Mouse (Mus musculus) small intestine, adult 2 months (tissue): Measurements from ENCODE around the gene Bok. TPM values are rescaled to one million over a fixed set of nuclear protein-coding genes. Genes with fewer than 3 reads are reported as not detected.
A peak's percentile ranks its signal among the peaks of the same experiment; 100 is the strongest.

Experiments
- H3K27ac ChIP-seq: fragments of 200-500 bp; 2 replicates; pipeline ENCODE4 v1.5.1; 2012; ENCODE audit warnings: low read depth, low read length, control low read depth, inconsistent platforms; ENCODE audit not compliant: insufficient read depth
- H3K27me3 ChIP-seq: fragments of 200-500 bp; 2 replicates; pipeline ENCODE4 v1.6.1; 2012; ENCODE audit warnings: mild to moderate bottlenecking, moderate library complexity, low read length, inconsistent platforms; ENCODE audit not compliant: control insufficient read depth, insufficient read depth
- H3K36me3 ChIP-seq: fragments of 200-500 bp; 2 replicates; pipeline ENCODE4 v1.6.1; 2012; ENCODE audit warnings: mild to moderate bottlenecking, low read length, control low read depth, inconsistent platforms; ENCODE audit not compliant: control insufficient read depth, insufficient read depth
- H3K4me1 ChIP-seq: fragments of 200-500 bp; 2 replicates; pipeline ENCODE4 v1.6.1; 2012; ENCODE audit warnings: low read length, inconsistent platforms, mixed read lengths; ENCODE audit not compliant: control insufficient read depth, insufficient read depth, insufficient read length
- H3K4me3 ChIP-seq: fragments of 200-500 bp; 2 replicates; pipeline ENCODE4 v1.5.1; 2012; ENCODE audit warnings: low read depth, mild to moderate bottlenecking, control low read depth, inconsistent platforms, low read length, moderate library complexity
- CTCF ChIP-seq: fragments of 200-500 bp; IDR thresholded peaks from 2 replicates; pipeline ENCODE4 v1.5.1; 2012; ENCODE audit warnings: low read depth, mild to moderate bottlenecking, control low read depth, inconsistent platforms, low read length, moderate library complexity, mixed read lengths; ENCODE audit not compliant: insufficient replicate concordance, insufficient read length; ENCODE audit errors: extremely low read depth
- POLR2A ChIP-seq: fragments of 200-500 bp; IDR thresholded peaks from 2 replicates; pipeline ENCODE4 v1.6.1; 2012; ENCODE audit warnings: low read depth, mild to moderate bottlenecking, control low read depth, inconsistent platforms, low read length, moderate library complexity
- WGBS: fragments of 180-500 bp; shearing (Covaris S2); methylation state at CpG from one replicate; pipeline ENCODE4 v1.1.7; 2018; 5-methylcytosine and 5-hydroxymethylcytosine counted together
- polyA plus RNA-seq: library from polyadenylated mRNA; depleted of rRNA; stranded (reverse); fragments of >200 nt; gene quantifications from 2 replicates; pipeline ENCODE4 v1.2.3, GENCODE M21; 2012

The Bok gene
- polyA plus RNA-seq, 1 experiment = 106 TPM

DNA sequence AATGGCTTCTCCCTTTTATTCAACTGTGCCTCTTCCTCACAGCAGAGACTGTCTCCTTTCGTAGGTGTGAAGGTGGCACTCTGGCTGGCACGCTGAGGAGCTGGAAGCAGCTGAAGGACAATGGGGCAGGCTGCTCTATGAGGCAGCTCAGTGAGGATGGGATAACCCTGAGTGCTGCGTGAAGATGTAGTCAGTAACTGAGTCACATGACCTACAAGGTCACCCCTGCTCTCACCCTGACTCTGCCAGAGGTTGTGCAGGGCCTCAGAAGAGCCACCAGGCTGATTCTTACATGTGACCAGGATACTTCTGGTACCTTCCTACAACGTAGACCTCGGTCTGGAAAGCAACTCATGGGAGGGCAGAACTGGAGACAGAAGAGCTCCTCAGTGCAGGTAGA lies 40.2 kb downstream of the Bok start:
- TF ChIP-seq CTCF (no peak), POLR2A (no peak)
- H3K27me3 ChIP-seq = no peaks in the 10 kb centered on the region

DNA sequence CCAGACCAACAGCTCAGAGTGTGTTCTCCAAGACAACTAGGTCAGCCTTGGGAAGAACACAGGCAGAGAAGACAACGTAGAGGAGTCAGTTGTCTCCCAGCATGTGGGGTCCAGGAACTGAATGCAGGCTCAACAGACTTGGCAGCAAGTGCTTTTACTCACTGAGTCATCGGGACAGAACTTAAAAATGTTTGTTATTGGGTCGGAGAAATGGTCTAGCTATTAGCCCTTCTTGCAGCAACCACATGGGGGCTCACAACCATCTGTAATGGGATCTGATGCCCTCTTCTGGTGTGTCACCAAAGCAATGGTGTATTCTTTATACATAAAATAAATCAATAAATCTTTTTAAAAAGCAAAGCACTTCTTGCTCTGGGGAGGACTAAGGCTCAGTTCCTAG lies 40.7 kb downstream of the Bok start:
- 72% methylated on average over 3 of the region's 3 CpGs for WGBS
- Histone ChIP-seq H3K27ac (no peak overlapping the region), H3K4me1 (peaks cover 8% of the 10 kb centered on the region), H3K4me3 (no peak overlapping the region), H3K27me3 (no peaks in the 10 kb centered on the region), H3K36me3 (peaks cover 4% of the 10 kb centered on the region; the same call in 1 of the 2 replicates)
- no peak for TF ChIP-seq POLR2A
- TF ChIP-seq CTCF = no peak

More for the DNA sequence above, 40.2 kb downstream of the Bok start:
- Histone ChIP-seq H3K36me3 (peaks cover 5% of the 10 kb centered on the region; the same call in 1 of the 2 replicates), H3K4me3 (no peak overlapping the region), H3K4me1 (peaks cover 6% of the 10 kb centered on the region), H3K27ac (no peak overlapping the region)
- WGBS = 91% methylated on average over 5 of the region's 5 CpGs

DNA sequence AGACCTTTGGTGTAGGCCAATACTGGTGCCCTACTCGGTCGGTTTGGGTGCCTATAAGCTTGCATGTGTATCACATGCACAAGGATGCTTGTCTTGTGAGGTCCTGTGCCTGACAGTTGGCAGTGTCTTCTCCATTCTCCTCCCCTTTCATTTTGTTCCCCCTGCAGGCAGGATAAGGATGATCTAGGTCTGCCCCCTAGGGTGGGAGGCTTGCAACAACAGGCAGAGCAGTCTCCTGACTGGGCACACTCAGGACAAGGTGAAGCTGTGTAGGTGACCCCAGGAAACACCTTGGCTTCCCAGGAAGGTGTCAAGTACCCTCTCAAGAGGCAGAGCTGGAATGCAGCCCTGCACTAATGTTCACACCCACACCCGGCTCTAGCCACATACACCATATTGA lies 41.5 kb downstream of the Bok start:
- H3K4me1 ChIP-seq = peaks cover 11% of the 10 kb centered on the region
- TF ChIP-seq CTCF (peak; percentile 78; the same call in 1 of the 2 replicates), POLR2A (no peak)
- H3K27me3 ChIP-seq = no peaks in the 10 kb centered on the region
- WGBS = 53% methylated on average over 3 of the region's 3 CpGs
- H3K4me3 ChIP-seq = no peak overlapping the region
- no peak overlapping the region for H3K27ac ChIP-seq
- peaks cover 4% of the 10 kb centered on the region; the same call in 1 of the 2 replicates for H3K36me3 ChIP-seq

DNA sequence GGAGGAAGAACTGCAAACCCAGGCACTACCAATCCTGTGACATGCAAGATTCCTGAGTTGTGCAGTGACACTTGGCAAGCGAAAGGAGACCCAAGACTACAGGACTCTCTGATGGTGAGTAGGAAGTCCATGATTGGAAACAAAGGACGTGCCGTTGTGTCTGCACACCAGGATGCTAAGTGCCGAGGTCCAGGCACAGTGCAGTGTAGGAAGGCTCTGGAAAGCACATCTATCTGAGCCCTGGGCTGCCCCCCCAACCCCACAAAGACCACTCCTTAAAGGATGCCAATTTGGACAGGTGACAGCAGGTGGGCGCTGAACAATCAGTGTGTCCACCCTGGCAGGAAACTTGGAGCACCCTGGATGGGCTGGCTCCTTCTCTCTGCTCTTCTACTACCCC lies 45.6 kb downstream of the Bok start:
- Histone ChIP-seq H3K4me3 (peak overlapping the region; percentile 28), H3K4me1 (peaks cover 9% of the 10 kb centered on the region), H3K27ac (peak overlapping the region; percentile 10; the same call in 1 of the 2 replicates), H3K36me3 (no peaks in the 10 kb centered on the region), H3K27me3 (no peaks in the 10 kb centered on the region)
- WGBS = 78% methylated on average over 5 of the region's 5 CpGs
- TF ChIP-seq POLR2A = no peak
- TF ChIP-seq CTCF = no peak

DNA sequence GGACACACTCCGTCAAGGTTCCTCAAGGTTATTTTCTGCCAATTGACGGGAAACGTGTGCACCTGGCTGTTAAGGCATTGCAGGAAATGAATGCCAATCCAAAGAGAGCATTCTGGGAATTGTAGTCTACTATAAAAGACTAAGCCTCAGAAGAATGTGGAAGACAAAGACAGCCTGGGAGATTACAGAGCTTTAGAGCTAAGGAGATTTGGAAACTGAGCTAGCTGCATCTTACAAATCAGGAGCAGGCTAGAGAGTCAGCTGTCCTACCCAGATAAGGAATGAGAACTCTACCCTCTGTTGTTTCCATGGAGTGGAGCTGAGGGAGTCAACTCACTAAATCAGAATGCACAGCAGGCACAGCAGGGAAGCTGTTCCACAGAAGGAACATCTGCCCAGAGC lies 46.4 kb downstream of the Bok start:
- H3K36me3 ChIP-seq = no peaks in the 10 kb centered on the region
- WGBS = 27% methylated on average over 3 of the region's 3 CpGs
- no peaks in the 10 kb centered on the region for H3K27me3 ChIP-seq
- no peak overlapping the region for H3K4me3 ChIP-seq
- H3K27ac ChIP-seq = no peak overlapping the region
- TF ChIP-seq POLR2A = no peak
- TF ChIP-seq CTCF = no peak
- H3K4me1 ChIP-seq = peaks cover 7% of the 10 kb centered on the region

DNA sequence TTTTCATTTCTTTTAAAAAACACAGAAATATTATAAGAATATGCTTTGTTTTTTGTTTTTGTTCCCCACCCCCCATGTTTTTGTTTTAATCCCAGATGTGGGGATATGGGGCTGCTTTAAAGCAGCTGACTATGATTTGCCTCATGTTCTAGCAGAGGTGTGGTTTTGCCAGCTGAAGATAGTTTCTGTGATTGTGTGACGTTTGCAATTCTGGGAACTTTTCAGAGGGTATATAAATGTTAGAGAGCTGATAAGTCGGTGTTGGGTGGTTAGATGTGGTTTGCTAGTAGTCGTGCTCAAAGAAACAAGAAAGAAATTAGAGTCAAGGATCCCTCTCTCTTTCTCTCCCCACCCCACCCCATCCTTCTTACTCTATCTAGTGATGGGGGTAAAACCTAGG lies 50.4 kb downstream of the Bok start:
- Histone ChIP-seq H3K4me1 (peaks cover 14% of the 10 kb centered on the region), H3K27ac (no peak overlapping the region), H3K27me3 (no peaks in the 10 kb centered on the region), H3K4me3 (no peak overlapping the region), H3K36me3 (no peaks in the 10 kb centered on the region)
- no peak for TF ChIP-seq CTCF
- no peak for TF ChIP-seq POLR2A
- WGBS = 92% methylated on average over 3 of the region's 3 CpGs

DNA sequence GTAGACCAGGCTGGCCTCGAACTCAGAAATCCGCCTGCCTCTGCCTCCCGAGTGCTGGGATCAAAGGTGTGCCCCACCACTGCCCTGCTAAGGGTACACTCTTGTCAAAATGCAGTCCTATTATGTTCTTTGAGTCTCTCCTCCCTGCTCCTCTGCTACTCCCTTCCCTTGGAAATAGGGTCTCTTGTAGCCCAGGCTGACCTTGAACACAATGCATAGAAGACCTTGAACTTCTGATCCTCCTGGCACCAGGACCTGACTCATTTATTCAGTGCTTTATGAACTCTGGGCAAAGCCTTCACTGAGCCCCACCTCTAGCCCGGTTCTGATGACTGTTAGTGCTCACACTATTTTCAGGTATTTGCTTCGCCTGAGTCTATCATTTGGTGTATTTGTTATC lies 52.3 kb downstream of the Bok start:
- Histone ChIP-seq H3K4me3 (no peak overlapping the region), H3K27me3 (no peaks in the 10 kb centered on the region), H3K4me1 (peaks cover 11% of the 10 kb centered on the region; the same call in 1 of the 2 replicates), H3K36me3 (no peaks in the 10 kb centered on the region), H3K27ac (no peak overlapping the region)
- no peak for TF ChIP-seq POLR2A
- no peak for TF ChIP-seq CTCF
- 77% methylated on average over 5 of the region's 5 CpGs for WGBS
